Comparison of ENCODE assay signal across 8 mouse cellular contexts in genomic region chr10:118121047-118121936, GRCm38 (mm10). TPM values are rescaled to one million over a fixed set of nuclear protein-coding genes. Genes with fewer than 3 reads are reported as not detected.
A peak's percentile ranks its signal among the peaks of the same experiment; 100 is the strongest.
DNase-seq lines count a peak whose midpoint lies in the region; ATAC-seq and TF ChIP-seq lines count a peak whose summit lies in the region.

No protein-coding gene starts in this region.

- H3K4me3 ChIP-seq in kidney, embryonic 16.5 days (ENCODE audit: low read length), result no peak overlapping the region
- H3K4me3 ChIP-seq in heart, embryonic 10.5 days, result 0 out of 2 replicates have a peak overlapping the region, but pooled peaks have one; percentile 3
- no peak overlapping the region for H3K4me3 ChIP-seq in lung, embryonic 14.5 days (ENCODE audit: low read depth, low read length)

- 48% methylated on average over 25 of the region's 25 CpGs for WGBS in kidney, embryonic 16.5 days
- WGBS in heart, embryonic 10.5 days, result 63% methylated on average over 25 of the region's 25 CpGs
- WGBS in lung, embryonic 14.5 days, result 41% methylated on average over 25 of the region's 25 CpGs

- H3K36me3 ChIP-seq in kidney, embryonic 16.5 days (ENCODE audit: insufficient read depth, low read length), result no peaks in the 10 kb centered on the region
- H3K36me3 ChIP-seq in heart, embryonic 10.5 days, result no peaks in the 10 kb centered on the region
- no peaks in the 10 kb centered on the region for H3K36me3 ChIP-seq in lung, embryonic 14.5 days (ENCODE audit: insufficient read depth)
- H3K36me3 ChIP-seq in splenic B cell, adult 2 months (ENCODE audit: control insufficient read depth, insufficient read depth, low read length, poor library complexity, severe bottlenecking), result no peaks in the 10 kb centered on the region

- 0 out of 2 replicates have a peak, but pooled peaks have one; percentile 51 for ATAC-seq in kidney, embryonic 16.5 days (ENCODE audit: low FRiP score, low TSS enrichment)
- peak; percentile 8; the same call in 1 of the 2 replicates for ATAC-seq in lung, embryonic 14.5 days (ENCODE audit: insufficient read depth)

- H3K9ac ChIP-seq in kidney, embryonic 16.5 days (replicated peaks; ENCODE audit: low read length), result no peak overlapping the region
- H3K9ac ChIP-seq in lung, embryonic 14.5 days, result no peak overlapping the region

- H3K9me3 ChIP-seq in kidney, embryonic 16.5 days (ENCODE audit: low read length), result no peaks in the 10 kb centered on the region
- H3K9me3 ChIP-seq in heart, embryonic 10.5 days, result no peaks in the 10 kb centered on the region
- H3K9me3 ChIP-seq in lung, embryonic 14.5 days (ENCODE audit: low read depth, low read length), result no peaks in the 10 kb centered on the region

- intact Hi-C loops in left cerebral cortex, postnatal 4 days (cut with DNase I), result no loop called here

- no peak for TF ChIP-seq CTCF in lung, embryonic 14.5 days (IDR thresholded peaks at IDR 0.05; ENCODE audit: low read depth)

- no peaks in the 10 kb centered on the region for H3K27me3 ChIP-seq in kidney, embryonic 16.5 days (ENCODE audit: insufficient read depth, low read length)
- no peaks in the 10 kb centered on the region for H3K27me3 ChIP-seq in heart, embryonic 10.5 days (ENCODE audit: insufficient read depth, poor library complexity, severe bottlenecking)
- H3K27me3 ChIP-seq in lung, embryonic 14.5 days (ENCODE audit: insufficient read depth, low read length), result no peaks in the 10 kb centered on the region
- no peaks in the 10 kb centered on the region for H3K27me3 ChIP-seq in splenic B cell, adult 2 months (ENCODE audit: control insufficient read depth, insufficient read depth, low read length, poor library complexity, severe bottlenecking)

- H3K27ac ChIP-seq in kidney, embryonic 16.5 days (ENCODE audit: low read length), result no peak overlapping the region
- H3K27ac ChIP-seq in heart, embryonic 10.5 days, result no peak overlapping the region
- H3K27ac ChIP-seq in lung, embryonic 14.5 days (ENCODE audit: low read depth), result no peak overlapping the region

- H3K4me2 ChIP-seq in kidney, embryonic 16.5 days (replicated peaks; ENCODE audit: low read depth, low read length), result peak overlapping the region; percentile 24
- H3K4me2 ChIP-seq in lung, embryonic 14.5 days, result peak overlapping the region; percentile 38; the same call in 1 of the 2 replicates

- 0 out of 2 replicates have a peak, but pooled peaks cover 6% of the 10 kb centered on the region for H3K4me1 ChIP-seq in kidney, embryonic 16.5 days (ENCODE audit: insufficient read depth, low read length)
- H3K4me1 ChIP-seq in heart, embryonic 10.5 days, result no peaks in the 10 kb centered on the region; the same call in 1 of the 2 replicates
- 0 out of 2 replicates have a peak, but pooled peaks cover 3% of the 10 kb centered on the region for H3K4me1 ChIP-seq in lung, embryonic 14.5 days (ENCODE audit: insufficient read depth)

- no peak for DNase-seq in kidney, postnatal 10 days
- no peak for DNase-seq in heart, embryonic 10.5 days (ENCODE audit: low spot score)
- no peak for DNase-seq in lung, embryonic 14.5 days
- DNase-seq in splenic B cell, adult 2 months (ENCODE audit: low read depth, low spot score), result peak; percentile 55
- DNase-seq in adrenal gland, postnatal 36 days, result no peak
- no peak for DNase-seq in left cerebral cortex, postnatal 4 days
- DNase-seq in kidney, postnatal 25 days, result no peak

RNA-seq across cellular contexts. Expression of gene Mdm1, which starts 20.3 kb away (rescaled TPM):
- 26.7 and 27.1 TPM in 2 replicates for polyA plus RNA-seq in kidney, embryonic 16.5 days (2015; fragmentation: Nextera tagmentation; extraction: Ambion mirVana)
- 21.9 and 28.7 TPM in 2 replicates for polyA plus RNA-seq in heart, embryonic 10.5 days (2016; fragmentation: Nextera tagmentation; extraction: Ambion mirVana)
- polyA plus RNA-seq in lung, embryonic 14.5 days (2014; fragmentation: Nextera tagmentation; extraction: Ambion mirVana), result 38.0 and 40.3 TPM in 2 replicates
- total RNA-seq in adrenal gland, postnatal 36 days (2021), result 10 to 100 TPM; 10.6 to 11.5 TPM
- 10 to 100 TPM; 16.7 to 19.7 TPM for total RNA-seq in left cerebral cortex, postnatal 4 days (2021)
